Mouse (Mus musculus): ENCODE measurements around the gene Xrcc4. TPM values are rescaled to one million over a fixed set of nuclear protein-coding genes. Genes with fewer than 3 reads are reported as not detected.
"Not testable (repeated sequence)": the region's sequence is repeated elsewhere in the genome, so short reads cannot be mapped to it uniquely, and the experiment has no call there.

The Xrcc4 gene
- total RNA-seq (2021): 10 to 100 TPM; 13.3 to 16.2 TPM
- long read RNA-seq, experiment 1, transcript Xrcc4-201 (8 exons, 1,540 nt): major isoform, 11 of 19 reads
- long read RNA-seq, experiment 1, partial matches to known transcripts: 2 of 19 reads
- long read RNA-seq, experiment 1, other reads (novel, unspliced or antisense): 6 of 19 reads
- long read RNA-seq, experiment 2, transcript Xrcc4-201 (8 exons, 1,540 nt): major isoform, 7 of 10 reads
- long read RNA-seq, experiment 2, partial matches to known transcripts: 1 of 10 reads
- long read RNA-seq, experiment 2, other reads (novel, unspliced or antisense): 2 of 10 reads

DNA sequence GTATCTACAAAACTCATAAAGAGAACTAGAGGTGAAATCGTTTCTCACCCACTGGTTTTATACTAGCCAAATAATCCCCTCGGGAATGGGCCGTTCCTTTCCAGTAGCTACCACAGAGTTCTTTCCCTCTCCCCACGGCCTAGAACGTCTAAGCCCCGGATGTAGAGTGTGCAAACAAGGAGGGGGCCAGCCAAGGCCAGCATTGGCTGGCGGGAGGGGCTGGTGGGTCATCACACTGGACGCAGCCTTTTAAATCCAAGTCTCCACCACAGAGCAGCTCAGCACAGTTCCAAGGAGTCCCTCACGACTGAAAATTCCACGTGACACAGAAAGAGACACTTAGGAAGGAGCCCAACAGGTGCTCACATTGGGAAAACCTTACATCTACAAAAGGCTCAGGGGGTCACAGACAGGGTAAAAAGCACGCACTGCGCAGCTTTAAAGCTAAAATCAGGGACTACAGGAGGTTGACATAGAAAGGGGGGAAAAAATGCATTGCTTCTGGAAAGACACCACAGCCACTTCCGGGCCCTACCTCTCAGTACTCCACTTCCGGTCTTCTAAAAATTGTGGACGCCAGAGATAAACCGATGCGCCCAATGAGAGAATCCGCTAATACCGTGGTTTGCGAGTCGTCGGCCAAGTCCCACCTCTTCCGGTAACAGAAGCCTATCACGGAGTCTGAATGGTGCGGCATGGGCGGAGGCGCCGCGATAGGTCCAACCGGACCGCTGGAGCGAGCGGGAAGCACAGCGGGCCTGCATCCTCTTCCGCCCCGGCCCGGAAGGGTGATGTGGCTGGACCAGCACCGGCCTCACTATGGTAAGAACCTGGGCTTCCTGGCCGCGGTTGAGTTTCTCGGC, at the start of gene Xrcc4, which contains the start of gene Tmem167:
Xrcc4 (minus strand) TSS at position 647 of the 863 bp plus-strand sequence.
Tmem167 (plus strand) TSS at position 162 of the 863 bp plus-strand sequence.
- DNase-seq (ENCODE audit: low spot score in 2 of 2): peak; percentile 97 to 98

DNA sequence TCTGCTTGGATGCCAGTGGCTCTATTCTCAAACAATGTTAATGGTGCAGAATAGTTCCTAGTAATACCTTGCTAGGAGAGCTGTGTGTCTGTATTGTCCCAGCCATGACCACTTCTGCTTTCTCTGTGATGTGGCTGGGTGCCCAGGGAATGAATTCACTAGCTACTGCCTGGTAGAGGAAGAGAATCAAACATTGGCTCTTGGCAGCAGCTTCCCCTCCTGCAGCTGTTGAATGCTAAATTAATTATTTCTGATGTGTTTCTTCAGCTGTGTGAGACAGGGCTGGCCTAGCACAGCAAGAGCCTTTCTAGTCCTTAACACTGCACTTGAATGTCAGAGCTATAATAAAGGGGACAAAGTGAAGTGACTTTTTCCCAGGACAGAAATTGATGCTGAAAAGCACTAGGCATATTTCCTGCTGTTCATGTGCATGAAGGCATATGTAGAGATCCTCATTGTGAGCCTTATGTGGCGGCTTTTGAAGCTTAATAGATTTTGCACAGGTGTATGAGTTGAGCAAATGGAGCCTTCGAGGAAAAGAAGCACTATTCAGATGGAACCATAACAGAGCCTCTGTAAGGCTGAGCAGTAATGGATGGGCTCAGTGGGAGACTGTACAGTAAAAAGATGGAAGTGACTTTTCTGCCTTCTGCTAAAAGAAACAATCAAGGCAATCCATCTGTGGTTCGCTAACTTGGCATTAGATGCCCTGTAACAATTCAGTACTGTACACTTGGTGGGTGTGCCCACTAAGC, 46.9 kb upstream of the Xrcc4 start:
- peak; percentile 18 to 32 for DNase-seq (ENCODE audit: low spot score in 2 of 2)

DNA sequence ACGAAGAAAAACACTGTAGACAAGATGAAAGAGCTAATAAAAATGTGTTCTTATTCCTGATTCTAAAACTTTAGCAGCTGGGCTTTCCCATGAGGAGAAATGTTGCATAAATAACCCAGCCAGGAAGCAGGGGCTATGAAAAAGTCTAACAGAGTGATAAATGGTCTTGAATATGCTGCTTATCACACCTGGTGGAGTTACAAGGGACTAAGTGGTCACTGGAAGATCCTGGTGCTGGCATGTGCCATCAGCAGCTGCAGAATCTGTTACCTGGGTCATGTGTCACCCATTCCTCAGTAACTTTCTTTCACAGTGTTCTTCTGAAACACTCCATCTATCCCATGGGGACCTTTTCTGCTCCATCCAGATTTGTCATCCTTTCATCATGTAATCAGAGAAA, 22.3 kb upstream of the Xrcc4 start:
- no peak for DNase-seq (ENCODE audit: low spot score in 2 of 2)

DNA sequence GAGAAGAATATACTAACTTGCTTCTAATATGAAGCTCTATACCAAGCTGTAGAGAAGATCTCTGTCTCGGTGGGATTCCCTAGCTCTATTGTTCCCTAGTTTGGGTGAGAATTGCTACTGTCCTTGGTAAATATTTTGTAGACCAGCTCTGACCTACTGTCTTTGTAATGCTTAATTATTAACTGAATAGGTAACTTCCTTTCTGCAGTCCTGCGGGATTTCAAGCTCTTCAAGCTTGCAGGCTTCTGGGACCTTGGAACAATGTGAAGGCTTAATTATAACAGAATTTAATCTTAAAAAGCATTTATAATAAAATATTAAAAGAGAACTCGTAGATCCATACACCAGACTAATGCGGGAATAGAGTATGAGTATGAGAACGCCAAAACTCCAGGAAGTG, 19.3 kb upstream of the Xrcc4 start:
- DNase-seq (ENCODE audit: low spot score in 2 of 2): not testable (repeated sequence)

DNA sequence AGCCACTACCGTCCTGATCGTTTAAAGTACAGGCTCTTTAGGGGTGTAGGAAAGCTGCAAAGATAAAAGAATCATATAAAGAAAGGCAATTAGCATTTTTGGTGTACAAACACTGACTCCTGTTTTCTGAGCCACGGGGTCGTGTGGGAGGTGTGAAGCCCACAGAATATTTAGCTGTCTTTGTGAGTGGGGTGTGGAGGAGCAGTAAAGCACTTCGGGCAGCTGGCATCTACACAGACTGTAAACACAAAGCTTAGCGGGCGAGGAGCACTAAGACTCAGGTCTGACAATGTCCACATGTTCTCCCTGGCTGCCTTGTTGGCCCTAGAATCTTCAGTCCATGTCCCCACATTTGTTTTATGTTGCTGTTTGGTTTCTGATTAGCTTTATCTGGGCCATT, 16.7 kb upstream of the Xrcc4 start:
- peak; percentile 9 to 24 for DNase-seq (ENCODE audit: low spot score in 2 of 2)

GRCm38 (mm10) chr13:90101514-90101913, 12.1 kb upstream of the Xrcc4 start:
- no peak for DNase-seq (ENCODE audit: low spot score in 2 of 2)

DNA sequence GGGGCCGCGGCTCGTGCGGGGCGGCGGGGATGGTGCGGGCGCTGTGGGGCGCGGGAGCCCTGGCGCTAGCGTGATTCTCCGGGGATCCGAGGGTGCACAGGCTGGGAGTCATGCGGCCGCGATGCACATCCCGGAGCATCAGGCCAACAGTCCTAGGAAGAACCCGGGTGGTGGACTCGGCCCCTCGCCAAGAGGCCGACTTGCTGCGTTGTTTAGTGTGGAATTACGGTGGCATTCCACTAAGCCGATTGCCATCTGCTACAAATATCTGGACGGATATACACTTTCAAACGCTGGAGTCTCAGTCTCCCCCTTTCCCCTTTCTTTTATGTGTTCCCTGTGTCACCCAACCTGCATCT, 396 bp upstream of the Xrcc4 start:
- no peak for DNase-seq (ENCODE audit: low spot score in 2 of 2)

DNA sequence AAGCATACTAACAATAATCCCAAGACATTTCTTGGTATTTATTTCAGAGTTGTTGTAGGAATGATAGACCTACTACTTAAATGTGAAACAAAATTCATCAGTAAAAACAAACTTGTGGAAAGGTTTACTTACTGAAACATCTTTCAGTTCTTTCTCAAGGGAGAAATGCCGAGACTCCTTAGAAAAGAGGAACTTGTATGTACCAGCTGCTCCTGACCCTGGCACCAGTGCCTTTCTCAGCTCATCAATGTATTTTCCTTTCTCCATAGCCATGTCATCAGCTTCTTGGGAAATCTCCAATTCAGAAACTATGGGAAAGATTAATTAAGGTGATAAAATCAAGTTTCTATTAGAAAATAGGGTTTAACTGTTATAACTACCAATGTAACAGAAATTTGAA, 27.5 kb downstream of the Xrcc4 start:
- DNase-seq (ENCODE audit: low spot score in 2 of 2): no peak

GRCm38 (mm10) chr13:90052408-90052807, 37.0 kb downstream of the Xrcc4 start:
- DNase-seq (ENCODE audit: low spot score in 2 of 2): no peak

- no peak for DNase-seq (ENCODE audit: low spot score in 2 of 2)
Observed at GRCm38 (mm10) chr13:90051735-90052134, 37.7 kb downstream of the Xrcc4 start.

DNA sequence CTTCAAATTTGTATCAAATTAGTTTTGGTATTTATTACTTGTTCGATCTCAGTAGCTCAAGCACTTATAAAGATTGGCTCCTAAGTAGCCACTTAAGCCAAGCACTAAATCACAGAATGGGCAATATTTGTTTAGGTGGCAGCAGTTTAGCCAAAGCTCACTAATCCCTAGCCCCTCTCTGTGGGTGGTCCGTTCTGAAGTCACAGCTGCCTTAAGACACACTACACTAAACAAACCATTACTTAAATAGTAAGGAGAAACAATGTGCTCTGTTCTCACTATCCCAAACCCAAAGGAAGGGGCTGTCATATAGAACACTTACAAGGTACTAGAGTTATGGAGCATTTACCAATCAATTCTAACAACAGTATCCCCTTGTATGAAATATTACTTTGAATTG, 49.8 kb downstream of the Xrcc4 start:
- no peak for DNase-seq (ENCODE audit: low spot score in 2 of 2)

DNA sequence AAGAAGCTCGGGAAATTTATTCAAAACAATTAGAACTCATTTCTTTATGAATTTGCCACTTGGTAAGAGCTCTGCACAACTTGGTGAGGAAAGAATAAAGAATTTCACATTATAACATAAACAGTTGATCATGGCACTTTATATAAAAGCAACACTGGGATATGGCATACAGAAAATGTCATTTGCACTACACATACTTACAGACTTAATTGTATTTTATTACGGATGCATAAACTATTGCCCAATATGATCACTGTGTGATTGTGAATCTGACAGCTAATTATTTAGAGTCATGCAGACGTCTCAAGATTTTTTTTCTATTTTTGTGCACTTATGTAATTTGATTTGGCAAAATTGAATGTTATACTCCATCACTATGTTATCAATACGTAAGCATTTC, 56.4 kb downstream of the Xrcc4 start:
- no peak for DNase-seq (ENCODE audit: low spot score in 2 of 2)

DNA sequence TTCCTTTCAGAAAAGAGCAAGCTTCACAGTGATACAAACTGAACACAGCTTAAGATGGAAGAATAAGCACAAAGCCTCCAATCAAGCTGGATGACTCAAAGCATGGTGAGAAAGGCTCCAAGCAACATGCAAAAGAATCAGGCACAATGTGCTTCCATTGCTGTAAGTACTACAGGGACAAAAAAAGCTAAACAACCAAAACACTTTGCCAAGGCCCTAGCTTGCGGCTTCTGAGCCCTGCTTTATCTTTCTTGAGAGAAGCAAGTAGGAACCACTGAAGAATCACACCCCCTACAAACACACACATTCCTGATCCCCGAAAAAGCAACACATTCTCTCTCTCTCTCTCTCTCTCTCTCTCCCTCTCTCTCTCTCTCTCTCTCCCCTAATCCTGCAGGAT, 56.9 kb downstream of the Xrcc4 start:
- no peak for DNase-seq (ENCODE audit: low spot score in 2 of 2)

- DNase-seq (ENCODE audit: low spot score in 2 of 2): no peak
Observed at GRCm38 (mm10) chr13:90030911-90031310, 58.5 kb downstream of the Xrcc4 start.

DNA sequence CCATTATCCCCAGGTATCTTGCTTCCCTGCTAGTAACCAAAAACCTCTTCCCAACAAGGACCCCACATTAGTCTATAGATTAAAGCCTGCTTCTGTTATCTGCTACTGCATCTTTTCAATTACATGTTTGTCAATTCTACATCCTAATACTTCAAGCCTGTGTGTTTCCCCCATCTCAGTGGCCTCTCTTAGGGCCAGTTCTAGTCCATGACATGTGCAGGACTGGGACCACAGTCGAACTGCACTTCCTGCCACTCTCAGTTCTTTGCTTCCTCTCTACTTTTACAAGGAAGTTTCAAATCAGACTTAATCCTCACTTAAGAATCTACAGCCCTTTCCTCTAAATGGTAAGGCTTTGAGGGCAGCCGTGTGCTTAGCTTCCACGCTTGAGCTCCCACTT, 76.8 kb downstream of the Xrcc4 start:
- DNase-seq (ENCODE audit: low spot score in 2 of 2): no peak

DNA sequence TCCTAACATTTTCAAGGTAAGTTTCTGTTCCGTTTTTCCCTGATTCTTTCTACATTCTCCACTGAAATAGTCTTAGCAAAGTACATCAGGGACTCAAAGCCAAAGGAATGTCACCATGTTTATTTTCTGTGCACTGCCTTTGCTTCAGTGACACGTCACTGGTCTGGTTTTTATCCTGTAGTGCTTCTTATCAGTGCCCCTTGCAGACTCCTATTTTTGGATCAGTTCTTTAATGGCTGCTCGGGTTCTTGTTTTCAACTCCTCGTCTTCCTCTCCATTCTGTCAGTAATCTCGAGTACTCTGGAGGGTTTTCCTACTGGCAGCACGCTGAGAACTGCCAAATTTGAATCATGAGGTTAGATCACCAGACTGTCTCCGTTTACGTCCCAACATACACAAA, 77.2 kb downstream of the Xrcc4 start:
- DNase-seq (ENCODE audit: low spot score in 2 of 2): no peak

GRCm38 (mm10) chr13:90011129-90011528, 78.3 kb downstream of the Xrcc4 start:
- no peak for DNase-seq (ENCODE audit: low spot score in 2 of 2)

- no peak for DNase-seq (ENCODE audit: low spot score in 2 of 2)
Observed at GRCm38 (mm10) chr13:90009786-90010185, 79.6 kb downstream of the Xrcc4 start.

- no peak for DNase-seq (ENCODE audit: low spot score in 2 of 2)
Observed at GRCm38 (mm10) chr13:90005561-90005960, 83.8 kb downstream of the Xrcc4 start.

GRCm38 (mm10) chr13:89997531-89997930, 91.9 kb downstream of the Xrcc4 start:
- DNase-seq (ENCODE audit: low spot score in 2 of 2): no peak

GRCm38 (mm10) chr13:89986087-89986486, 103.3 kb downstream of the Xrcc4 start:
- DNase-seq (ENCODE audit: low spot score in 2 of 2): no peak

- no peak for DNase-seq (ENCODE audit: low spot score in 2 of 2)
Observed at GRCm38 (mm10) chr13:89970940-89971339, 118.5 kb downstream of the Xrcc4 start.

Data from left cerebral cortex, adult 18-20 months (tissue).